Mouse (Mus musculus) activated CD4-positive, CD25-positive, alpha-beta regulatory T cell (primary cell): ENCODE data around the gene Sys1. TPM values are rescaled to one million over a fixed set of nuclear protein-coding genes. Genes with fewer than 3 reads are reported as not detected.

Experiments
- polyA plus RNA-seq, 2 experiments: library from polyadenylated mRNA; unstranded; fragments of 100-300 nt; shearing (Covaris generic); gene quantifications; one replicate each; pipeline ENCODE4 v1.2.1; 2017

Sys1 gene
- polyA plus RNA-seq, result 100 to 1,000 TPM; 109 to 126 TPM

DNA sequence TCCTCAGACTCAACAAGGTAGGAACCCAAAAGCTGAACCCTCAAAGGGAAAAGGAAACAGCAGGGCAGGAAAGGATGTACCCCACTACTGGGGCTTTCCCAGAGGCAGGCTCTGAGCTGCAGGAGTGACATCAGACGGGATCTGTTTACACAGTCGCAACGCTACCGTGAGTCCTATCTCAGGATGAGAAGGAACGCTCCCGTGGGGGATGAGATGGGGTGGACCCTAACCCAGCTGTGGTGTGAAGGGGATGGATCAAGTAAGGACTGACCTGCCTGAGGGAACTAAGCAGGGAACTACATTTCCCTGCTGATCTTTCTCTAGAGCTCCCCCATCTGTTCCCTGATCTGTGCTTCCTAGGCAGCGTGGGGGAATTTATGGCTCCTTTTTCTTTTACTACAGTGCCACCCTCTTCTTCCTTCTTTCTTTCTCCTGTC is at the start of gene Sys1:
TSS of gene Sys1 (plus strand) at position 101 of the 437 bp plus-strand sequence.

DNA sequence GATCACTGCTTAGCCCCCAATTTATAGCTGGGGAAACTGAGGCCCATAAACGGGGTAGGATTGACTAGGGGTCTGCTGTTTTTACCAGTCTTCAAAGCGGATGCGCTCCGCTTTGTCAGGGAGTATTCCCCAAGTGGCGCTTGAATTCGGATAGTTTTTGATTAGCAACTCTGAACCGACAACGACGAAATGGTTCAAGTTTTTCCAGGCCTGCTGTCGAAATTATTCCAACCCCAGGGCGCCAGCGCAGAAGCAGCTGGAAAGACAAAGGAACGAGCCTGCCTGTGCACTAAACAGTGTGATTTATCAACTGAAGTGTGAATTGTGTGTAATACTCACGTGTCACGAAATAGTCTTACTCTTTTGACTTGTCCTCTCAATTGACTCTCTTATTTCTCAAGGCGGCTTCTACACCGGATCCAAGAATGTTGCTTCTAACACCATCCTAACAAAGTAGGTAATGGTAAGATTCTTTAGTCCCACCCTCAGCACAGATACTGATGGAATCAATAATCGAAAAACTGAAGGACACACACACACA is 13.2 kb upstream of the Sys1 start, which contains the start of gene Sdc4:
TSS of gene Sdc4 (minus strand) at position 428 of the 541 bp plus-strand sequence.

DNA sequence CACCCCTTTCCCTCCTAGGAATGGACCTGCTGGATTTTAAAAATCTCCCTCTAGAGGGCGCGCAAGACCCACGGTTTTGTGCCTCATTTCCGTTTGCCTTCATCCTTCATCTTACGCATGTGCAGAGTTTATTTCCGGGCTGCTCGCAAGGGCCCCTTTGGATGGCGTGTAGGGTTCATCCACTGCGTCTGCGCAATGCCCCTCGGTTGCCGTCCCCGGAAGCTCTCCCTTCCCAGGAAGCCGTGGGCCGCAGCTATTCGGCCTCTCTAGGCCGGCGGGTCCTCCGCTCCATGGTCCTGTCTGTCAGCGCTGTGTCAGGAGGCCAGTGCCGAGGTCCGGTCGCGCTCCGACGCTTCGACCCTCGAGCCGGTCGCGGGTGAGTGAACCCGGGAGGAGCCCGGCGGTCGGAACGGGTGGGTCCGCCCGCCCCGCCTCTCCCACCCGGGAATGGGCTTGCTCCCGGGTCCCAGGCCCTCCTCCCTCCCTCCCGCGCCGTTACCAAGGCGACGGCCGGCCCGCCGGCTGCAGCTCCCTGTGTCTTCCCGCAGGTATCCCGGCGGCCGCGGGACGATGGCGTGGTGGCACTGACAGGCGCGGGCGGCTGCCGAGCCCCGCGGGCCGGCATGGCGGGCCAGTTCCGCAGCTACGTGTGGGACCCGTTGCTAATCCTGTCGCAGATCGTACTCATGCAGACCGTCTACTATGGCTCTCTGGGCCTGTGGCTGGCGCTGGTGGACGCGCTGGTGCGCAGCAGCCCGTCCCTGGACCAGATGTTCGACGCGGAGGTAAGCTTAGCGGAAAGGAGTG is 4.2 kb downstream of the Sys1 start, which contains the start of gene Gm20458:
TSS of gene Gm20458 (plus strand) at position 223 of the 807 bp plus-strand sequence.

DNA sequence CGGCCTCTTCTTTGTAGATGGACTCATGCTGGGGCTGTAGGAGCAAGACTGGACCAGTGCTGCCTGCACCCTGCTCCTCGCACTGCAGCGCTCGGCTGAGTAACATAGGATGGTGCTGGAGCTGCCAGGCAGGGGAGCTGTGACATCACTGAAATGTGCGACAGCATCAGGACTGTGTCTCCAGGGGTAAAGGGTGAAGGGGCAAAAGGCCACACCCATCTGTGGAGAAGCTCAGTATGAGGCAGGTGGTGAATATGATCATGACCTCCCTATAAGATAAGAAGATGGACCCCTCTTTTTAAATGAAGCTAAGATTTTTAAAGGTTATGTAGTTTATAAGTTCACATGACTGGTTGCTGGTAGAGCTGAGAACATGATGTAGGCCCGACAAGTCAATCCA is 16.9 kb downstream of the Sys1 start, which contains the start of gene Trp53tg5:
TSS of gene Trp53tg5 (minus strand) at position 101 of the 400 bp plus-strand sequence.

DNA sequence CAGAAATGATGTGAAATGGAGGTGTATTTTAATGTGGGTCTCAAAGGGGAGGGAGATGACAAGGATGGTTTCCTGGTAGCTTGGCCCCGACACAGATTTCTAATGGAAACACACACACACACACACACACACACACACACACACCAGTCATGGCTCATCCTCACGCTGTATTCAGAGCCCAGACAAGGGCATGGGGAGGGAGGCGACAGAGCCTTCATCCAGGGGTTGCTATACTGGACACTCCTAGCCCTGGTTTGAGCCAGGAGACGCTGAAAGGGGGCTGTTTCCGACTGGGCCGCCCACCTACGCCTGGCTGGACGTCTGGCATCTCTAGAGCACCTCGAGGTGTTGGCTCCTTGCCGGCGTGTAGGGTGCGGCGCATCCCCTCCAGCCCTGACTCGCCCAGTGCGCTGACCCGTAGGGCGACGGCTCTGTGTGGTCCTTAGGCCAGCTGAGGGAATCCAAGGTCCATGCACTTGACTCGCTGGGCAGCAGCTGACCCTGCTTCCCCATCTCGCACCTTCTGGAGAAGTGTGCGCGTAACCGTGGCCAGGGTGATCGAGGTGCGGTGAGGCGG is 29.0 kb downstream of the Sys1 start, which contains the start of gene Dbndd2:
TSS of gene Dbndd2 (plus strand) at position 426 of the 577 bp plus-strand sequence.

DNA sequence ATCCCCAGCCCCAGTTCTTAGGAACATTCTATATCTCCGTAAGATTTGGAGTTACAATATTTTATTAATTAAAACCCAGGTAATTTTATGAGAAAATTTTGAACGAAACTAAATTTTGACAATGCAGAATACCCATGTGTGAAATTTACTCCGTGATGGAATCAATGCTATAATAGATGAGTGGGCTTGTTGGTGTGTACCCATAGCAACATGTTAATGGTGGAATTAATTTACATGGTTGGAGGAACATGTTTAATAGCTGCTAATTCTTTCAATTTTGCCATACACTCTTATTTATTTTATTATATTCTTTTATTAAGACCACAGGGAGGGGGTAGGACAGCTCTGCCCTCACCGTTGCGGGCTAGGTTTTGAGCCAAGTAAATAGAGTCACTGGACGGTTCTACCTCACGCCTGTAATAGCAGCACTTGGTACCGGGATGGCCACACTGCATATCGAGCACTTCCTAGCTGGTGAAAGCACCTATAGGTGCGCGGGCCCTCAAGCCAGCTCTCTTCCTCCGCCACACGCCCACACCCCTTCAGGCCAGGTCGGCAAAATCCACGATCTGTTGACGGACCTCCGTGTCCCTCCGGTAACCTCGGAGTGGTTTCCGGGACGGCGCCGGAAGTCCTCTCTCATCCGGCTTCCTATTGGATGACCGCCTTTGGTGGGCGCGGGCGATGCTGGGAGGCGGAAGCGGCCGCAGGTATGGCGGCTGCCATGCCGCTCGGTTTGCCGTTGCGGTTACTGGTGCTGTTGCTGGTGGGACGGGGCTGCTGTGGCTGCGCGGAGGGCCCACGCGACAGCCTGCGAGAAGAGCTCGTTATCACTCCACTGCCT is 40.3 kb downstream of the Sys1 start, which contains the start of gene Pigt:
TSS of gene Pigt (plus strand) at position 674 of the 844 bp plus-strand sequence.

Other genes with a start within 250 kb of the Sys1 start
- not detected for gene Wfdc15b, start 235.3 kb upstream of the Sys1 start, polyA plus RNA-seq
- not detected for gene Svs2, start 218.5 kb upstream of the Sys1 start, polyA plus RNA-seq
- gene Svs3b, start 200.3 kb upstream of the Sys1 start, polyA plus RNA-seq, result not detected
- gene Svs4, start 178.5 kb upstream of the Sys1 start, polyA plus RNA-seq, result not detected
- not detected for gene Svs3a, start 167.7 kb upstream of the Sys1 start, polyA plus RNA-seq
- gene Svs6, start 140.2 kb upstream of the Sys1 start, polyA plus RNA-seq, result not detected
- not detected for gene Svs5, start 124.2 kb upstream of the Sys1 start, polyA plus RNA-seq
- gene Slpi, start 67.9 kb upstream of the Sys1 start, polyA plus RNA-seq, result 10 to 100 TPM in 1 of 2 experiments, 1 to 10 TPM in 1; 8.3 to 12.3 TPM
- not detected for gene Rbpjl, start 53.8 kb upstream of the Sys1 start, polyA plus RNA-seq
- gene Matn4, start 51.8 kb upstream of the Sys1 start, polyA plus RNA-seq, result not detected
- gene Sdc4, start 13.1 kb upstream of the Sys1 start, polyA plus RNA-seq, result 10 to 100 TPM in 1 of 2 experiments, 1 to 10 TPM in 1; 2.1 to 10.2 TPM
- 10 to 100 TPM; 11.8 to 17.1 TPM for gene Gm20458, start 4.0 kb downstream of the Sys1 start, polyA plus RNA-seq
- under 1 TPM in 1 of 2 experiments, not detected in 1; 0.24 TPM for gene Trp53tg5, start 16.8 kb downstream of the Sys1 start, polyA plus RNA-seq
- gene Dbndd2, start 29.1 kb downstream of the Sys1 start, polyA plus RNA-seq, result 1 to 10 TPM; 3.5 to 4.9 TPM
- 10 to 100 TPM; 32.7 to 39.1 TPM for gene Pigt, start 40.6 kb downstream of the Sys1 start, polyA plus RNA-seq
- 1 to 10 TPM in 1 of 2 experiments, under 1 TPM in 1; 0.43 to 1.1 TPM for gene Wfdc2, start 105.4 kb downstream of the Sys1 start, polyA plus RNA-seq
- gene Spint3, start 116.5 kb downstream of the Sys1 start, polyA plus RNA-seq, result not detected
- not detected for gene Wfdc6a, start 128.5 kb downstream of the Sys1 start, polyA plus RNA-seq
- not detected for gene Eppin, start 136.6 kb downstream of the Sys1 start, polyA plus RNA-seq
- under 1 TPM in 1 of 2 experiments, not detected in 1; 0.28 TPM for gene Wfdc6b, start 156.6 kb downstream of the Sys1 start, polyA plus RNA-seq
- gene Wfdc8, start 156.7 kb downstream of the Sys1 start, polyA plus RNA-seq, result under 1 TPM in 1 of 2 experiments, not detected in 1; 0.12 TPM
- not detected for gene Wfdc16, start 181.8 kb downstream of the Sys1 start, polyA plus RNA-seq
- gene Wfdc10, start 199.1 kb downstream of the Sys1 start, polyA plus RNA-seq, result not detected
- gene Wfdc9, start 199.6 kb downstream of the Sys1 start, polyA plus RNA-seq, result not detected
- not detected for gene Wfdc11, start 217.1 kb downstream of the Sys1 start, polyA plus RNA-seq
- not detected for gene Wfdc13, start 228.1 kb downstream of the Sys1 start, polyA plus RNA-seq
- gene Spint4, start 241.5 kb downstream of the Sys1 start, polyA plus RNA-seq, result not detected